Comparison of ENCODE assay signal across 9 mouse cellular contexts in genomic region chrX:52369938-52370758, GRCm38 (mm10).
DNase-seq lines count a peak whose midpoint lies in the region; ATAC-seq and TF ChIP-seq lines count a peak whose summit lies in the region.
"Had no signal": no experiment of that assay in that cellular context is flagged by ENCODE, and none has a peak within 500 bp of the region (broad histone marks: within the 10 kb centered on the region; RNA-seq: fewer than 3 reads in every experiment).

No protein-coding gene starts in this region.

- TF ChIP-seq CTCF in layer of hippocampus, adult 2 months (conservative IDR thresholded peaks at IDR 0.05): peak; percentile 84
- peak; percentile 51 for TF ChIP-seq CTCF in Patski (IDR thresholded peaks at IDR 0.05)
- TF ChIP-seq CTCF in midbrain, postnatal 0 days (IDR thresholded peaks at IDR 0.05): peak; percentile 78

- H3K4me3 ChIP-seq in layer of hippocampus, adult 2 months: peak overlapping the region; percentile 46
- no peak overlapping the region for H3K4me3 ChIP-seq in forebrain, embryonic 13.5 days
- peak overlapping the region; percentile 12; the same call in 1 of the 2 replicates for H3K4me3 ChIP-seq in midbrain, postnatal 0 days (ENCODE audit: low read depth, low read length)
- H3K4me3 ChIP-seq: megakaryocyte, embryonic 14.5 days had no signal

- no peaks in the 10 kb centered on the region for H3K36me3 ChIP-seq in forebrain, embryonic 13.5 days (ENCODE audit: poor library complexity, severe bottlenecking)
- H3K36me3 ChIP-seq in midbrain, postnatal 0 days (ENCODE audit: insufficient read depth, low read length): no peaks in the 10 kb centered on the region

- 12% methylated on average over 8 of the region's 8 CpGs for WGBS in forebrain, embryonic 13.5 days
- 22% methylated on average over 8 of the region's 8 CpGs for WGBS in midbrain, postnatal 0 days

- 0 out of 2 replicates have a peak overlapping the region, but pooled peaks have one; percentile 12 for H3K9ac ChIP-seq in forebrain, embryonic 13.5 days
- H3K9ac ChIP-seq in midbrain, postnatal 0 days (replicated peaks; ENCODE audit: low read length, poor library complexity, severe bottlenecking): no peak overlapping the region

- peaks cover 7% of the 10 kb centered on the region; the same call in 1 of the 2 replicates for H3K4me1 ChIP-seq in forebrain, embryonic 13.5 days
- no peaks in the 10 kb centered on the region for H3K4me1 ChIP-seq in midbrain, postnatal 0 days (ENCODE audit: insufficient read depth, low read length)
- H3K4me1 ChIP-seq: megakaryocyte, embryonic 14.5 days had no signal

- peak overlapping the region; percentile 48 for H3K27ac ChIP-seq in layer of hippocampus, adult 2 months
- H3K27ac ChIP-seq in forebrain, embryonic 13.5 days: peak overlapping the region; percentile 65
- no peak overlapping the region for H3K27ac ChIP-seq in midbrain, postnatal 0 days (ENCODE audit: low read depth, low read length)

- no peak for ATAC-seq in Patski
- peak; percentile 81 for ATAC-seq in forebrain, embryonic 13.5 days
- ATAC-seq in midbrain, postnatal 0 days (ENCODE audit: low FRiP score): no peak

- H3K4me2 ChIP-seq in forebrain, embryonic 13.5 days: peak overlapping the region; percentile 47
- peak overlapping the region; percentile 33; the same call in 1 of the 2 replicates for H3K4me2 ChIP-seq in midbrain, postnatal 0 days (ENCODE audit: low read depth, low read length, poor library complexity, severe bottlenecking)

- in situ Hi-C loops in Patski (cut with MboI; ENCODE audit: low pct_unique_long_range_greater_than_20kb): loop anchor here (10.0 to 25.0 kb wide), 4 partner anchors 283 to 965 kb away; no protein-coding TSS in a partner anchor

- no peaks in the 10 kb centered on the region for H3K9me3 ChIP-seq in forebrain, embryonic 13.5 days (replicated peaks)
- no peaks in the 10 kb centered on the region for H3K9me3 ChIP-seq in midbrain, postnatal 0 days (ENCODE audit: low read length)
- H3K9me3 ChIP-seq: megakaryocyte, embryonic 14.5 days had no signal

- CTCF ChIA-PET in Patski (lab: Charles Lee): interaction anchor here (0.9 to 1.6 kb wide), 4 partner anchors 21 to 995 kb away, joined by 3 to 5 read pairs (median 4); no protein-coding TSS in a partner anchor

- peaks cover 25% of the 10 kb centered on the region for H3K27me3 ChIP-seq in Patski
- H3K27me3 ChIP-seq in forebrain, embryonic 13.5 days: no peaks in the 10 kb centered on the region
- no peaks in the 10 kb centered on the region for H3K27me3 ChIP-seq in midbrain, postnatal 0 days (ENCODE audit: insufficient read depth, low read length)

- POLR2A ChIA-PET in Patski (lab: Charles Lee): interaction anchor here (0.7 kb wide), 1 partner anchor 112 kb away, joined by 4 read pairs; no protein-coding TSS in a partner anchor

- no peak for DNase-seq in layer of hippocampus, adult 2 months (ENCODE audit: low spot score in 2 of 2)
- DNase-seq in layer of hippocampus, adult 11-12 months (ENCODE audit: low spot score): no peak
- no peak for DNase-seq in Patski (ENCODE audit: low read depth, low spot score)
- DNase-seq in midbrain, postnatal 0 days (ENCODE audit: low spot score): peak; percentile 33
- no peak for DNase-seq in B cell, adult 2 months
- DNase-seq in right cerebral cortex, adult 2 months (ENCODE audit: low spot score in 2 of 2): no peak
- DNase-seq in left cerebral cortex, adult 8-10 months (ENCODE audit: low spot score in 2 of 2): no peak
